Mouse (Mus musculus) megakaryocyte-erythroid progenitor cell, adult 5-6 weeks (primary cell): ENCODE data around the gene Selenok. TPM values are rescaled to one million over a fixed set of nuclear protein-coding genes. Genes with fewer than 3 reads are reported as not detected.
A peak's percentile ranks its signal among the peaks of the same experiment; 100 is the strongest.

Experiments used
- ATAC-seq: replicated peaks from 2 replicates; pipeline ENCODE4 v1.8.0; 2016; ENCODE audit warnings: mild to moderate bottlenecking, inconsistent platforms; ENCODE audit not compliant: severe bottlenecking, poor library complexity, low FRiP score, low TSS enrichment
- total RNA-seq, 2 experiments: library from RNA; stranded (forward) in 1 of 2; stranded (reverse) in 1 of 2; fragments of 200-1000, 215-1000 nt in 1 of 2; fragments of >200 nt in 1 of 2; fragmentation: Nextera tagmentation in 1 of 2; gene quantifications; 2 replicates each; pipeline ENCODE4 v1.2.3; 2014 to 2017

Selenok gene
- total RNA-seq (2014; fragmentation: Nextera tagmentation), result 42.7 and 60.3 TPM in 2 replicates
- total RNA-seq (2017), result 101 and 175 TPM in 2 replicates

GRCm38 (mm10) chr14:29968075-29968821 is at the start of gene Selenok:
Selenok (plus strand) TSS chr14:29968308.
- peak; percentile 100 for ATAC-seq

- no peak for ATAC-seq
These were observed 39.1 kb upstream of the Selenok start for GRCm38 (mm10) chr14:29928966-29929365.

GRCm38 (mm10) chr14:29935516-29935915 is 32.6 kb upstream of the Selenok start:
- no peak for ATAC-seq

- no peak for ATAC-seq
These were observed 30.6 kb upstream of the Selenok start for GRCm38 (mm10) chr14:29937466-29937865.

- 0 out of 2 replicates have a peak, but pooled peaks have one; percentile 10 for ATAC-seq
These were observed 28.4 kb upstream of the Selenok start for GRCm38 (mm10) chr14:29939600-29940312.

- ATAC-seq, result peak; percentile 59
These were observed 27.7 kb upstream of the Selenok start for GRCm38 (mm10) chr14:29940313-29940812.

- peak; percentile 71; the same call in 1 of the 2 replicates for ATAC-seq
These were observed 27.2 kb upstream of the Selenok start for GRCm38 (mm10) chr14:29940877-29941276.

GRCm38 (mm10) chr14:29946761-29947309 is 21.3 kb upstream of the Selenok start:
- ATAC-seq, result no peak

GRCm38 (mm10) chr14:29950805-29951204 is 17.3 kb upstream of the Selenok start:
- no peak for ATAC-seq

GRCm38 (mm10) chr14:29957393-29957792 is 10.7 kb upstream of the Selenok start:
- no peak for ATAC-seq

- no peak for ATAC-seq
These were observed 497 bp upstream of the Selenok start for GRCm38 (mm10) chr14:29967611-29968010.

GRCm38 (mm10) chr14:29971446-29971845 is 3.3 kb downstream of the Selenok start:
- no peak for ATAC-seq

- ATAC-seq, result no peak
These were observed 3.9 kb downstream of the Selenok start for GRCm38 (mm10) chr14:29971993-29972392.

- no peak for ATAC-seq
These were observed 8.8 kb downstream of the Selenok start for GRCm38 (mm10) chr14:29976927-29977326.

GRCm38 (mm10) chr14:29978254-29979204 is 10.4 kb downstream of the Selenok start, which contains the start of gene Actr8:
Actr8 (plus strand) TSS chr14:29978337.
- ATAC-seq, result peak; percentile 94

- peak; percentile 48; the same call in 1 of the 2 replicates for ATAC-seq
These were observed 12.5 kb downstream of the Selenok start for GRCm38 (mm10) chr14:29980447-29981205.

GRCm38 (mm10) chr14:29986096-29986495 is 18.0 kb downstream of the Selenok start:
- ATAC-seq, result no peak

- ATAC-seq, result no peak
These were observed 19.2 kb downstream of the Selenok start for GRCm38 (mm10) chr14:29987276-29987675.
